Mouse (Mus musculus) cerebellum, postnatal 14 days (tissue): ENCODE measurements around the gene Cds1.

ENCODE experiments used
- DNase-seq, 2 experiments: peaks; one replicate each; pipeline ENCODE4 v3.0.0; 2021; ENCODE audit warnings: mixed read lengths in 2 of 2

The Cds1 gene

DNA sequence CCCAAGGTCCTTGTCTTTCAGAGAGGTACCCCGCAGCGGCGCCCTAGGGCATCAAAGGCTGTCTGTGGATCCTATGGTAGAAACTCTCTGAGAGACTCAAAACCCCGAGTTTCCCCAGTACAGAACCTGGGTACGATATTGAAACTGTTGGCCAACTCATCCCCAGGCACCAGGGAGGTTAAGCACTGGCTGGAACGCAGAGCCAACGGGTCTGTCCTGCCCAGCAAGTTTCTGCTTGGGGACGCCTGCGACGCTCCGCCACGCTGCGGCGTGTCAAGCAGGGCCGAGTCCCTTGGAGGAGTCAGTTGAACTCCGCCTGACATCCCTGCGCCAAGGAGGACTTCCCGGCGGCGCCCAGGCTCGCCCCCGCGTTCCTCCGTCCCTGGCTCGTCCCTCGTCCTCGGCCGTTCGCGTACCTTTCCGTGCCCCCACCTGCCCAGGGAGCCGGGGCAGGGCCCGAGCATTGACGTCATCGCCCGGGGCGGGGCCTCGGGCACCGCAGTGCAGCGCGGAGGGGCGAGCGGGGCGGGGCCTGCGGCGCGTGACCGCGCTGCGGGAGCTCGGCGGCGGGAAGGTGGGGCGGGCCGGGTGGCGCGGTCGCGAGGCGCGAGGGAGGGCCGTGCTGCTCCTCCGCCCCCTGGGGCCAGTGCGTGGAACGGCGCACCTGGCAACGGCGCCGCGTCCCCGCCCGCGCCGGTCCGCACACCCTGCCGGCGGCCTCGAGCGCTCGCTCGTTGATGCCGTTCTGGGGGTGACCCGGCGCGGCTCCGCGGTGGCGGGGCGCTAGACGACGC is at the start of gene Cds1:
Gene Cds1, plus strand, starts transcription at position 577 of the 794 bp plus-strand sequence.
- peak; percentile 87 to 94 for DNase-seq

DNA sequence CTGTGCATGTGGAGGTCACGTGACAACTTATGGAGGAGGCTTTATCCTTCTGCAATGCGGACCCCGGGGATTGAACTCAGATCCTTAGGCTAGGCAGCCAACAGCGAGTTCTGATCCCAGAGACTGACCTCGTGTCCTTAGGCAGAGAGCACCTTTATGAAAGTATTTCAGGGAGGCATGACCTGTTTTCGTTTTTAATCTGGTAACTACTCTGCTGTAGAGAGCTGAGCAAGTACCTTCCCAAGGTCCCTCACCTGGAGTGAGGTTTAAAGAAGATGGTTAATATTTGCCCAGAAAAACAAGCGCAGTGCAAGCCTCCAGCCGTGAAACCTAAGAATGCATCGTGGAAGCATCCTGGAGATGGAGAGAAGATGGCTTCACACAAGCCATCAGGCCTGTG is 40.7 kb upstream of the Cds1 start:
- DNase-seq, result no peak

- no peak for DNase-seq
Measured at GRCm38 (mm10) chr5:101724756-101725155, 40.2 kb upstream of the Cds1 start.

- no peak for DNase-seq
Measured at GRCm38 (mm10) chr5:101725703-101726102, 39.2 kb upstream of the Cds1 start.

GRCm38 (mm10) chr5:101726371-101726770 is 38.6 kb upstream of the Cds1 start:
- DNase-seq, result no peak

GRCm38 (mm10) chr5:101728304-101728905 is 36.5 kb upstream of the Cds1 start:
- no peak for DNase-seq

- DNase-seq, result no peak
Measured at GRCm38 (mm10) chr5:101737341-101737740, 27.6 kb upstream of the Cds1 start.

DNA sequence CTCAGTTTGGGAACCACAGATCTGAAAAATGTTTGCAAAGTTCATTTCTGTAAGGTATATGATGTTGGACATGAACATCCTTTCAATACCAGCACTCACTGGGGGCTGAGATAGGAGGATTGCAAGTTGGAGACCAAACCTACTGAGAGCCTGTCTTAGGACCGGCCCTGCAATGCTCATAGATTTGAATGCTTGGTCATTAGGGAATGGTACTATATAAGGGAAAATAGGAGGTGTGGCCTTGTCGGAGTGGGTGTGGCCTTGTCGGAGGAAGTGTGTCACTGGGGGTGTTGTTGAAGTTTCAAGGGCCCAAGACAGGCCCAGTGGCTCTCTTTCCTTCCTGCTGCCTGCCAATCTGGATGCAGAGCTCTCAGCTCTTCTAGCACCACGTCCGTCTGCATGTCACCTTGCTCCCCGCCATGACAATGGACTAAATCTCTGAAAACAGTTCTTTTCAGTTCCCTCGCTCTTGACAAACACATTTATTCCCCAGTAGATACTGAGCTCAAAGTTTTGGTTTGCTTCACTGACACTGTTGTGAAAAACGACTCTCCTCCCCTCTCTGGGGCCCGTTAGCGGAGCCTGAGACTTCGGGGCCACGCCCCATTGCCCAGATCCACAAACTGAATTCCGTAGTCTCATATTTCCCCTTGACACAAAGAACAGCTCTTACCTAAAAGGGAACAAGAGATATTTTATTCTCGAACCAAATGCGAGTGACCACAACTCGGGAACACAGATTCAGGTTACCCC is 24.3 kb upstream of the Cds1 start:
- no peak for DNase-seq

GRCm38 (mm10) chr5:101741224-101741591 is 23.7 kb upstream of the Cds1 start:
- DNase-seq, result no peak

DNA sequence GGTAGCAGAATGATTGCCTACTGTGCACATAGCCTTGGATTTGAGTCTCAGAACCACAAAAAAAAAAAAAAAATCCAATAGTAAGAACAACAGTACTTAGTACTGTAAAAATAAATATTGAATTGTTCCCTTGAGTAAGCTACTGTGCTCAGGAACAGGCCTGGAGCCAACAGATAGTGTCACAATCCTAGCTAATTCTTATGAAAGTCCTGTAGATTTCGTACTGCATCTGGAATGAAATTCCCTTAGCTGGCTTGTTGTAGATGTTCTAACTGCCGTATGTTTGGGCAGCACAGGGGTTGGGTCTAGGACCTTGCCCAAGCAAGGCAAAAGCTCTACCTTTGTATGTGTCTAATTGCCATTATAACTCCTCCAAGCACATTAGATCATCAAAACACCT is 22.9 kb upstream of the Cds1 start:
- DNase-seq, result no peak

GRCm38 (mm10) chr5:101742425-101742824 is 22.5 kb upstream of the Cds1 start:
- DNase-seq, result no peak

- DNase-seq, result no peak
Measured at GRCm38 (mm10) chr5:101744886-101745285, 20.0 kb upstream of the Cds1 start.

DNA sequence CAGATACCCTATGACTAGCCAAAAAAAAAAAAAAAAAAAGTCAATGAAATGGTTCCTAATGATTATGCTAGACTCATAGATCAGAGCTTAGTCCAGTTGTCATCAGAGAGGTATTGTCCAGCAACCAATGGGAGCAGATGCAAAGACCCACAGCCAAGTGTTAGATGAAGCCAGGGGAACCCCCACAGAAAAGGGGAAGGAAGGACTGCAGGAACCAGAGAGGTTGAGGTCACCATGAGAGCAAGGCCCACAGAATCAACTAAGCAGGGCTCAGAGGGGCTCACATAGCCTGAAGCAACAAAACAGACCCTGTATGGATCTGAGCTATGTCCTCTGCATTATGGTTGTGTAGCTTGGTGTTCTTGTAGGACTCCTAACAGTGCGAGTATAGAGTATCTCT is 11.2 kb upstream of the Cds1 start:
- DNase-seq, result no peak

GRCm38 (mm10) chr5:101757669-101758068 is 7.3 kb upstream of the Cds1 start:
- DNase-seq, result no peak

GRCm38 (mm10) chr5:101761685-101762084 is 3.2 kb upstream of the Cds1 start:
- DNase-seq, result no peak

DNA sequence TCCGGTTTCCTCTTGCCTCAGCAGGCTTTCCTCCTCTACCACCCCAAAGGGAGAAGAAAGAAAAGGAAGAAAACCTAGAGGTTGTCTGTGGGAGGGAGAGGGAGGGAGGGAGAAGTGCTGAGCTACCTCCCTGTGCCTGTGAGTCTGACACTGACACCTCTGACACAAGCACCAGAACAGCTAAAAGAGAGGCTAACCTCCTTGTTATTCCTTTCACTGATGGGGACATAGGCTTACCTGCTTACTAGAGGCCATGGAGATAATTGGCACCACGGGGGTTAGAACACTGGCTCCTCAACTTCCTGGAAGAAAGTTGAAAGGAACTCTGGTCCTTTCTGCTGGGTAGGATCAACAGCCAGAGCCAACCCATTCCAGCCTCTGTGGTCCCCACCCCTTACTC is 1.4 kb upstream of the Cds1 start:
- DNase-seq, result no peak

GRCm38 (mm10) chr5:101765390-101765901 is 516 bp downstream of the Cds1 start:
- peak in 1 of 2 experiments; percentile 50 for DNase-seq

GRCm38 (mm10) chr5:101766248-101766647 is 1.3 kb downstream of the Cds1 start:
- no peak for DNase-seq

DNA sequence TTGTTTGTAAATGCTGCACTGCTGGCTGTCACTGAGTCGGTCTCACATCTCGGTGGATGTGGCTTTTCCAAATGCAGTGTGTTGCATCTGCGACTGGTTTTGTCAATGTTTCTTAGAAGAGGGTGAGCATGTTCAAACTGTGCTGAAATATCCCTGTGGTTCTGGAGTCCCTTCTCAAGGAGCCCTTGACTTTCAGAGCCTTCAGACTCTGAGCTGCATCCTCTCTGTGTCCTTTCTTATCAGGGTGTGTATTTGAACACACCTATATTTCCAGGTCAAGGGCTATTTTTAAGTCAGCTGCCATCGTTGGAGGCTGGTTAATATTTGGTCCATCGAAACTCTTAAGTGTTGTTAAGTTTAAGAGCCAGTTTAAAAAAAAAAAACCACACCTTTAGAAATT is 2.2 kb downstream of the Cds1 start:
- no peak for DNase-seq

- DNase-seq, result no peak
Measured at GRCm38 (mm10) chr5:101767486-101767885, 2.6 kb downstream of the Cds1 start.

DNA sequence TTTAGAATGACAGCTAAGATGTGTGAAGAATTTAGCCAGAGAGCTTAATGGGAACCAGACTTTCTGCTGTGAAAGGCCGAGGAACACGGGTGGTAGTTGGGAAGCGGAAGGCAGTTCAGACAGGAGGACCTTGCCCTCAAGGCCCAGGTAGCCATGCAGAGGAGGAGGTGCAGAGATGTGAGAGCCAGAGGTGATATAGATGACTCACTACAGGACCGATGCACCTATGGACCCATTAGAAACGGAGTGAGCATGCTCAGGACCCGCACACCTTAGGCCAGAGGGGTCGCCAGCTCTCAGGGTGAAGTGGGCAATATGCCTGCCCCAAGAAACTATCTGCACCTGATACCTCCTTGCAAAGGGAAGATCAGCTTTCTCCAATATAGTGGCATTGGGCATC is 3.6 kb downstream of the Cds1 start:
- DNase-seq, result no peak

DNA sequence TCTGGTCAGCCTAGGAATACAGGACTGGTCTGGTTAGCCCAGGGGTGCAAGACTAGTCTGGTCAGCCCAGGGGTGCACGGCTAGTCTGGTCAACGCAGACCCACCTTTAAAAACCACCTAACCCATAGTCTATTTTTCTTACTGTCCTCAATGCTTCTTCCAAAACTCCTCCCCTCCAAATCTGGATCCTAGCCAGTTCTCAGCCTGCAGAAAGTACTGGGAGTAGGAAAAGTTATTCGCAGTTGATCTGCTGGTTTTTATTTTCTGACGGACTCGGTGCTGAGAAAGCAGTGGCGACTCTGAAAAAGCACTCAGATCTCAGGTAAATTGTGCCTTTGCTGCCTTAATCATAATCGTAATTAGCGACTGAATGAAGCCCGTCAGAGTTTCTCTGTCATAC is 7.7 kb downstream of the Cds1 start:
- no peak for DNase-seq

GRCm38 (mm10) chr5:101775262-101775661 is 10.3 kb downstream of the Cds1 start:
- DNase-seq, result no peak

DNA sequence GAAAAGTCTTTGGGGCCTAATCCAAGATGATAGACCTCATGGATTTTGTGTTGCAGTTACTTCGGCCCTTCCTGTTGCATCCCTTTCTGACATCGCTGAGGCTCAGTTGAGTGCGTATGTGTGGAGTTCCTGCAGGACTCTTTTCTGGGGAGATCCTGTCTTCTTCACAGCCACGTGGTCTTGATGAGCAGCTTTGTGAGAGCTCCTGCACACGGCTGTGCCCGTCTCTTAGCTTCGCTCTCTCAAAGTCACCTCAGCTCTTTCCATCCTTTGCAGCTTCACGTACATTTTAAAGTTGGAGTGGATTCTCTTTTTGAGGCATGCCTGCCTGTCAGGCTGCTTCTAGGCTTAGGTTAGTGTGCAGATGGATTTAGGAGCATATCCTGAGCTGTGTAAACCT is 11.6 kb downstream of the Cds1 start:
- no peak for DNase-seq
